14 mouse cellular contexts compared by ENCODE assay signal in the genomic region with DNA sequence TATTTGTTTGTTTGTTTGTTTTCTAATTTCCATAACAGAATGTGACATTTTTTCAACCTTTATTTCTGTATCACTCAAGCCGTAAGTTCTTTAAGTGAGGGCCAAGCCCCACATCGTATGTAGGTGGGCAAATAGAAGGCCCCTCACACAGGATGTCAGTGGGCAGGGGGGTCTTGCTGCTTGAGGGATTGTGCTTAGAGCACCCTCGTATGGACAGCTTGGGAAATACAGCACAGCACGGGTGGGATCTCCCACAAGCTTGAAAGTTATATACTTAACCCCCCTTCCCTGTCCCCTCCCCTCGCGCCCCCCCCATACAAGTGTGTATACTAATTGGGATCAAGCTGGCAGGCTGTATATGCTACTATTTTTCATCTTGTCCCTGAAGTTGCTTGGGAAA. TPM values are rescaled to one million over a fixed set of nuclear protein-coding genes. Genes with fewer than 3 reads are reported as not detected.
DNase-seq lines count a peak whose midpoint lies in the region; ATAC-seq and TF ChIP-seq lines count a peak whose summit lies in the region.
"Had no signal": no experiment of that assay in that cellular context is flagged by ENCODE, and none has a peak within 500 bp of the region (broad histone marks: within the 10 kb centered on the region; RNA-seq: fewer than 3 reads in every experiment).

No protein-coding gene starts in this region.

- no peaks in the 10 kb centered on the region for H3K4me1 ChIP-seq in hindbrain, postnatal 0 days (ENCODE audit: insufficient read depth, low read length)
- no peaks in the 10 kb centered on the region for H3K4me1 ChIP-seq in hindbrain, embryonic 14.5 days (replicated peaks; ENCODE audit: control insufficient read depth, insufficient read depth, low read length)
- H3K4me1 ChIP-seq: neural tube, embryonic 12.5 days; stomach, embryonic 15.5 days had no signal

- no peaks in the 10 kb centered on the region for H3K36me3 ChIP-seq in hindbrain, postnatal 0 days (ENCODE audit: insufficient read depth, low read length)
- no peaks in the 10 kb centered on the region for H3K36me3 ChIP-seq in hindbrain, embryonic 14.5 days (replicated peaks; ENCODE audit: control insufficient read depth, insufficient read depth)
- H3K36me3 ChIP-seq: neural tube, embryonic 12.5 days; stomach, embryonic 15.5 days had no signal

- H3K27ac ChIP-seq in hindbrain, postnatal 0 days, result no peak overlapping the region
- no peak overlapping the region for H3K27ac ChIP-seq in hindbrain, embryonic 14.5 days
- H3K27ac ChIP-seq: neural tube, embryonic 12.5 days; stomach, embryonic 15.5 days had no signal

- H3K4me3 ChIP-seq in hindbrain, postnatal 0 days (ENCODE audit: low read length), result no peak overlapping the region
- no peak overlapping the region for H3K4me3 ChIP-seq in hindbrain, embryonic 14.5 days (replicated peaks; ENCODE audit: low read length)
- H3K4me3 ChIP-seq: neural tube, embryonic 12.5 days; stomach, embryonic 15.5 days had no signal

- no peak overlapping the region for H3K9ac ChIP-seq in hindbrain, postnatal 0 days (replicated peaks; ENCODE audit: low read length)
- H3K9ac ChIP-seq in hindbrain, embryonic 14.5 days, result no peak overlapping the region
- H3K9ac ChIP-seq: neural tube, embryonic 12.5 days; stomach, embryonic 15.5 days had no signal

- WGBS in hindbrain, postnatal 0 days, result 43% methylated on average over 6 of the region's 6 CpGs
- 35% methylated on average over 6 of the region's 6 CpGs for WGBS in hindbrain, embryonic 14.5 days

- H3K9me3 ChIP-seq in hindbrain, postnatal 0 days (ENCODE audit: low read length), result no peaks in the 10 kb centered on the region
- H3K9me3 ChIP-seq in hindbrain, embryonic 14.5 days (ENCODE audit: control insufficient read depth, low read length), result no peaks in the 10 kb centered on the region
- H3K9me3 ChIP-seq: neural tube, embryonic 12.5 days; stomach, embryonic 15.5 days had no signal

- DNase-seq in hindbrain, postnatal 0 days (ENCODE audit: low spot score), result peak; percentile 23
- DNase-seq in hindbrain, embryonic 14.5 days (ENCODE audit: low spot score), result no peak
- DNase-seq in 3134 (ENCODE audit: extremely low read depth, insufficient read length, low spot score) (peak; percentile 22), ES-CJ7 (ENCODE audit: low read depth, low spot score) (peak; percentile 83)
- DNase-seq in embryo, embryonic 10.5 days (ENCODE audit: low spot score), result peak; percentile 64
- no peak for DNase-seq in adrenal gland, postnatal 25 days
- no peak for DNase-seq in right cerebral cortex, postnatal 10 days (ENCODE audit: low spot score in 2 of 2)
- no peak for DNase-seq in urinary bladder, postnatal 4 days (ENCODE audit: low spot score in 2 of 2)
- DNase-seq: lung, adult 2 months had no signal

- peak; percentile 57 for TF ChIP-seq CTCF in hindbrain, postnatal 0 days (IDR thresholded peaks at IDR 0.05; ENCODE audit: low read depth)

- H3K4me2 ChIP-seq in hindbrain, postnatal 0 days (ENCODE audit: low read depth, low read length), result no peak overlapping the region
- no peak overlapping the region for H3K4me2 ChIP-seq in hindbrain, embryonic 14.5 days (replicated peaks)
- H3K4me2 ChIP-seq: neural tube, embryonic 12.5 days; stomach, embryonic 15.5 days had no signal

- no peak for ATAC-seq in hindbrain, postnatal 0 days
- no peak for ATAC-seq in hindbrain, embryonic 14.5 days (ENCODE audit: low FRiP score)
- ATAC-seq: activated CD4-positive, CD25-positive, alpha-beta regulatory T cell, adult 4 months had no signal

- H3K27me3 ChIP-seq in hindbrain, postnatal 0 days (ENCODE audit: insufficient read depth, low read length), result no peaks in the 10 kb centered on the region
- H3K27me3 ChIP-seq in hindbrain, embryonic 14.5 days (ENCODE audit: control insufficient read depth, insufficient read depth, low read length), result no peaks in the 10 kb centered on the region
- H3K27me3 ChIP-seq: neural tube, embryonic 12.5 days; stomach, embryonic 15.5 days had no signal

RNA-seq across cellular contexts. Expression of gene Clgn, which starts 17.2 kb away (rescaled TPM):
- 5.4 and 5.5 TPM in 2 replicates for total RNA-seq in hindbrain, postnatal 0 days (2014; rRNA removed)
- polyA plus RNA-seq in hindbrain, postnatal 0 days (2015; fragmentation: Nextera tagmentation; extraction: Ambion mirVana), result 13.1 and 13.3 TPM in 2 replicates
- 13.2 and 16.6 TPM in 2 replicates for polyA plus RNA-seq in hindbrain, embryonic 14.5 days (2014; fragmentation: Nextera tagmentation; extraction: Ambion mirVana)
- total RNA-seq in adrenal gland, postnatal 25 days (2021), result 0.18 TPM in 1 of 2 replicates, not detected in the other
- polyA plus RNA-seq: lung, adult 2 months had no signal

RNA-seq across cellular contexts. Expression of gene Scoc, which starts 51.4 kb away (rescaled TPM):
- total RNA-seq in hindbrain, postnatal 0 days (2014; rRNA removed), result 179 and 224 TPM in 2 replicates
- 441 TPM in 2 replicates for polyA plus RNA-seq in hindbrain, postnatal 0 days (2015; fragmentation: Nextera tagmentation; extraction: Ambion mirVana)
- polyA plus RNA-seq in hindbrain, embryonic 14.5 days (2014; fragmentation: Nextera tagmentation; extraction: Ambion mirVana), result 290 and 317 TPM in 2 replicates
- 62.3 and 76.3 TPM in 2 replicates for total RNA-seq in adrenal gland, postnatal 25 days (2021)

RNA-seq across cellular contexts. Expression of gene Mgat4d, which starts 58.6 kb away (rescaled TPM):
- total RNA-seq in hindbrain, postnatal 0 days (2014; rRNA removed), result not detected in 2 replicates
- polyA plus RNA-seq in hindbrain, postnatal 0 days (2015; fragmentation: Nextera tagmentation; extraction: Ambion mirVana), result not detected in 2 replicates
- not detected in 2 replicates for polyA plus RNA-seq in hindbrain, embryonic 14.5 days (2014; fragmentation: Nextera tagmentation; extraction: Ambion mirVana)
- total RNA-seq in adrenal gland, postnatal 25 days (2021), result not detected in 2 replicates
- polyA plus RNA-seq: activated CD4-positive, CD25-positive, alpha-beta regulatory T cell, adult 4 months; gonadal fat pad, adult 2 months; kidney, embryonic 16.5 days; lung, adult 2 months; neural tube, embryonic 12.5 days; stomach, embryonic 15.5 days had no signal

Comparison
In these comparisons a context has a peak if more than half of its experiments do, and no peak if none do; other contexts are left out.
1. DNase-seq: peak in hindbrain, postnatal 0 days (single experiment), 3134 (single experiment), ES-CJ7 (single experiment) and embryo, embryonic 10.5 days (single experiment); none in hindbrain, embryonic 14.5 days (single experiment), adrenal gland, postnatal 25 days (single experiment), right cerebral cortex, postnatal 10 days (0 of 2) and urinary bladder, postnatal 4 days (0 of 2).